Mouse (Mus musculus) cerebellum, adult 9-11 months (tissue): ENCODE data around the gene Zdhhc24.
"Not testable (repeated sequence)": the region's sequence is repeated elsewhere in the genome, so short reads cannot be mapped to it uniquely, and the experiment has no call there.

Experiments used
- DNase-seq: peaks from one replicate; pipeline ENCODE4 v3.0.0; 2022

The Zdhhc24 gene

DNA sequence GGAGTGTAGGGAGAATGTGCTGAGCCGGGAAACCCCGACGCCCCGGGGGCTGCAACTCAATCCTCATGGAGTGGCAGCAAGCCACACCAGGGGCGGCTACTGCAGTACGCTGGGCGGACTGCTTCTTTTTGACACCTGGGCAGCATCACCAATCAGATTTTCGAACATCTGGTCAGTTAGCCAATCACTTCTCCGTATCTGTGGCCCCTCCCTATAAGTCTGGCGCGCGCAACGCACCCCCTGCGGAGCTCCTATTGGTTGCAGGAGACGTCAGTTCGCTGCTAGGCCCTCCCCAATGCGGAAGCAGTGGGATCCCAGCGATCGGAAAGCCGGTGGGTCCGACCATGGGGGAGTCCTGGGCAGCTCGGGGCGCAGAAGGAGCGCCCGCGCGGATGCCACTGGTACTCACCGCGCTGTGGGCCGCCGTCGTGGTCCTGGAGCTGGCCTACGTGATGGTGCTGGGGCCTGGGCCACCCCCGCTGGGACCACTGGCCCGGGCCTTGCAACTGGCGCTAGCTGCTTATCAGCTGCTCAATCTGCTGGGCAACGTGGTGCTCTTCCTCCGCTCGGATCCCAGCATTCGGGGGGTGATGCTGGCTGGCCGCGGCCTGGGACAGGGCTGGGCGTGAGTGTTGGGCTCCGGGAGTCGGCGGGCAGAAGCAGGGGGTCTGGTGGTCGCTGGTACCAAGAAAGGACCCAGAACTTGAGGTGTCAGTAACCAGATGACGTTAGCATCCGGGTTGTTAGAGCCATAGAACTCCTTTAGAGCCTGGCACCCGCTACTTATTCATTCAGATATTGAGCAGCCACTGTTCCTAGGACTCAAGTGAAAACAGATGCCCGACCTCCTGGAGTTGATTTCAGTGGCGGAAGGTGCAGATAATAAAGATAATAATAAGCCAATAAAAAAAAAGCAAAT, at the start of gene Zdhhc24:
Gene Zdhhc24 (plus strand): TSS at position 264 of the 919 bp plus-strand sequence.
- DNase-seq = peak; percentile 95

DNA sequence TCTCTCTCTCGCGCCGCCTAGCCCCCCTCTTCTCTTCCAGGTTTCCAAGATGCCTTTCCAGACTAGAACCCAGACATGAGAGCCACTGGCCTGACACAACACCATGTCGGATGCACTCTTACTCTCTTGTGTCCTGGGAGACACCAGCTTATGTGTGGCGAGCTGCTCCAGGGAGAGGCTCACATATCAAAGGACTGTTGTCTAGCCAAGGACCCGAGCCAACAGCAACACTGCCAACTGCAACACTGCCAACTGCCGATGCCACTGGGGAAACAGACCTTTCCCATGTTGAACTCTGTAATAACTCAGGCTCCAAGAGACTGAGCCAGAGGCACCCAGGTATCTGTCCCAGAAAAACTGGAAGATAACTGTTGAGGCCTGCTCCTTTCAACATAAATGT, 49.3 kb upstream of the Zdhhc24 start:
- peak; percentile 82 for DNase-seq

- no peak for DNase-seq
Observed at GRCm38 (mm10) chr19:4833977-4834376, 44.5 kb upstream of the Zdhhc24 start.

- DNase-seq = no peak
Observed at GRCm38 (mm10) chr19:4836096-4836495, 42.4 kb upstream of the Zdhhc24 start.

DNA sequence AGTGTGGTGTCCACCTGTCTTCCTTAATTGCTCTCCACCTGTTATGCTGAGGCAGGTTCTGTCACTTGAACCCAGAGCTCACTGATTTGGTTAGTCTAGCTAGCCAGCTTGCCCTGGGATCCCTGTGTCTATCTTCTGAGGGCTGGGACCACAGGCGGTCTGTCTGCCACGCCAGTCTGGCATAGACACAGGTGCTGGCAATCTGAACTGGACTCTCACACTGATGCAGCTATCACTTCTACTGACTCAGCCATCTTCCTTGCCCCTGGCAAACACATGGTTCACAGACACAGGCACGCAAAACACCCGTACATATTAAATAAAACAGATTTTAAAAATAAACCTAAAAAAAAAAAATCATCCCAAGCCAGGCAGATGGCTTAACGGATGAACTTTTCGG, 41.4 kb upstream of the Zdhhc24 start:
- DNase-seq = no peak

- DNase-seq = no peak
Observed at GRCm38 (mm10) chr19:4838526-4839140, 39.8 kb upstream of the Zdhhc24 start.

GRCm38 (mm10) chr19:4839149-4839548, 39.3 kb upstream of the Zdhhc24 start, which contains the start of the genes Ccs and Ccdc87:
TSS of gene Ccs (minus strand) at chr19:4839332.
TSS of gene Ccdc87 (plus strand) at chr19:4839366.
- DNase-seq = peak; percentile 97

DNA sequence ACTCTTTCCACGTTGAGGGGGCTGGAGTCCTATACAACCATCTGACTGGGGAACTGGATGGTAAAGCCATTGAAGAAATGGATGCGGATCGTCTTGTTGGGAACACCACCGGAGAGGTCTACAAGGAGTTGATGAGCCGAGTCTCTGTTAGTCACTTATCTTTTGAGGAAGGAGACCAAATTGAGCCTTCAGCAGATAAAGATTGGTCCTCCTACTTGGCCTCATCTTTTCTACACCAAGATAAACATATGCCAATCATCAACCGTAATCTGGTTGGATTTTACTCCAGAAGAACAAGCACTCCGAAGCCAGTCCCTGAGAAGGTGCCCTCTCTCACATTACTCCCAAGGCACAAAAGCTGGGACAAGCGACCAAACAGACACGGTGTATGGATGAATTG, 37.6 kb upstream of the Zdhhc24 start:
- no peak for DNase-seq

DNA sequence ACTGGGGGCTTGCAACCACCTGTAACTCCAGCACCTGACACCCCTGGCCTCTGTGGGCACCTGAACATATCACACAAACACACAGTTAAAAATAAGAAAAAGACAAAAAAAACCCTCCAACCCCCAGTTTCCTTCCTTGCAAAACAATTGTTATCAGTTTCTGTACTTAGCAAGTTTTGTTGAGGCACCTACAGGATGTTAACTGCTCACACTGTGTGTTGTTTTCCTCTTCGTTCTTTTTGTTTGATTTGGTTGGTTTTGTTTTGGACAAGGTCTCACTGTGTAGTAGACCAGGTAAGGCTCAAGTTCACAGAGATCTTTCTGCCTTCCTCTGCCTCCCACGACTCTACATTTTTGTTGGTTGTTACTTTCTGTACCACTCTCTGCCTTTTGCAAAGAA, 35.9 kb upstream of the Zdhhc24 start:
- no peak for DNase-seq

DNA sequence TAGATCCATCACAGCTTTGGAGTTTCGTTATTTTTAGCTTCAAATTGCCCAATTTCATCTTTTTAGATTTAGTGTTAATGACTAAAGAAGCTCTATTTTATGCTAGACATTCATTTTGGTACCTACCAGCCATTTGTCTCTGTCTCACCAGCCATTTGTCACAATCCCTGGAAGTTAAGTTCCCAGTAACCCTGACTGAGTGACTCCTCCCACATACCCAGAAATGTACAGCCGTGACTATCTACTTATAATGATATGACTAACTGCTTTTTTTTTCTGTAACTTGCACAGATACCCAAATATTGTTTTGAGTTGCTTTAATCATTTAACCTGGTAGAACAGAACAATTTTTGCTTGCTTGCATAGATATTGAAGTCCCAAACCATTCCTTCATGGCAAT, 32.6 kb upstream of the Zdhhc24 start:
- no peak for DNase-seq

DNA sequence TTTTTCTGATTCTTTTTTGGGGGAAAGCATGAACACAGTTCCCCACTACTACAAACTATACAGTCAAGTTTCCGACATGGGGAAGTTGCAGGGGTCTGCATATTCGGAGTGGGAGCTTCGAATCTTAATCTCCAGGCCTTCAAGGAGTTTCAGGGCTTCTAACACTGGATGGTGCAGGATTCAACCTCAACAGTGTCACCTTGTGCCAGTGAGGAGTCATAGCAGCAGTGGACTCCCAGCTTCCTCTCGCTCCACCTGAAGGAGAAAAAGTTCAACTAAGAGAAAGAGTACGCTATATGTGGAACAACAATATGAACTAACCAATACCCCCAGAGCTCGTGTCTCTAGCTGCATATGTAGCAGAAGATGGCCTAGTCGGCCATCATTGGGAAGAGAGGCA, 31.0 kb upstream of the Zdhhc24 start:
- DNase-seq = no peak

- no peak for DNase-seq
Observed at GRCm38 (mm10) chr19:4849800-4850199, 28.7 kb upstream of the Zdhhc24 start.

- no peak for DNase-seq
Observed at GRCm38 (mm10) chr19:4850281-4850680, 28.2 kb upstream of the Zdhhc24 start.

- peak; percentile 96 for DNase-seq
Observed at GRCm38 (mm10) chr19:4854552-4855469, 23.7 kb upstream of the Zdhhc24 start, which contains the start of gene Ctsf. TSS of gene Ctsf (plus strand) at chr19:4855130.

DNA sequence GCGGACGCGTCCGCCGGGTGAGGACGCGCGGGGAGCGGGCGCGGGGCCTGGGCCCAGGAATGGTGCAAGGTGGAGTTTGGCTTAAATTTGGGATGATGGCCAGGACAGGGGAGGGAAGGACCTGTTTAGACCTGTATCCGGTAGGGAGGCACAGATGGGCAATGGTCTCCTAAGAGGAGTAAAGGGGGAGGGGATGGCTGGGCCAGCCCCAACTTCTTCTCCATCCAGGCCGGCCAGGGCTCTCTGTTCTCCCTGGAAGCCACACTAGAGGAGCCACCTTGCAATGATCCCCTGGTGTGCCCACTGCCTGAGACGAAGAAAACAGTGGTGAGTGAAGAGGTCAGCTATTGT, 23.0 kb upstream of the Zdhhc24 start:
- no peak for DNase-seq

DNA sequence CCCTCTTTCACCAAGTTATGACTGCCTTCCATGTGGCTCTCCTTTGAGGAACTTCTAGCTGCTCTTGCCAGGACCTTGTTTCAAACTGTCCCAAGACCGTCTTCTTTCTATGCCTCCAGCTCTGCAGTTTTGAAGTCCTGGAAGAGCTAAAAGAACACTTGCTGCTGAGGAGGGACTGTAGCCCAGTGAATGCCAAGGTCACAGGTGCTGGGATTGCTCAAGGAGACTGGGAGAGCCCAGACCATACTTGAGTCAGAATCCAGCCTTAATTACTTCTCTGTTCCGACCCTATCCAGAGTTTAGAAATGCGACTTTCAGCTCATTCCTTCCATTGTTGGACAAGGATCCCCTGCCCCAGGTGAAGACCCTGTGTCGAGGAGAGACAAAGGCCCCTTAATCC, 22.5 kb upstream of the Zdhhc24 start:
- DNase-seq = no peak

GRCm38 (mm10) chr19:4859081-4859480, 19.4 kb upstream of the Zdhhc24 start:
- no peak for DNase-seq

GRCm38 (mm10) chr19:4863048-4863447, 15.4 kb upstream of the Zdhhc24 start:
- DNase-seq = no peak

GRCm38 (mm10) chr19:4865147-4865546, 13.3 kb upstream of the Zdhhc24 start:
- DNase-seq = no peak

GRCm38 (mm10) chr19:4874613-4875012, 3.9 kb upstream of the Zdhhc24 start:
- not testable (repeated sequence) for DNase-seq

DNA sequence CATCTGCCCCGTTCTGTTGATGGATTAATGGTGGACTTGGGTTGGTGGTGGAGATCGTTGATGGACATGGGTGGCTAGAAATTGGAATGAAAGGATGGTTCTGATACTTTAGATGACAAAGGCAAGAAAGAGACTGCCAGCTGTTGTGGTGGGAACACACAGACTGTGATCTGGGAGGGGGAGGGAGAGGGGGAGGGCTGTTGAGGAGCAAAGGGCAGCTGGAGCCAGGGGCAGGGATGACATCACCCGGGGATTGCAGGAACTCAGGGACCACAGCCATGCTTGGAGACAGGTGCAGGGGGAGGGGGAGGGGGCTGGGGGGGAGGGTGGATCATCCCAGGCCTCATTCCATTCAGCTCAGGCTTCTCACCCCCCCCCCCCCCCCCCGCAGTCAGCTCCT, 2.2 kb upstream of the Zdhhc24 start:
- DNase-seq = no peak

GRCm38 (mm10) chr19:4876755-4877154, 1.7 kb upstream of the Zdhhc24 start:
- no peak for DNase-seq

- DNase-seq = no peak
Observed at GRCm38 (mm10) chr19:4877785-4878184, 683 bp upstream of the Zdhhc24 start, which contains the start of gene Actn3. TSS of gene Actn3 (minus strand) at chr19:4877909.
